Comparison of ENCODE assay signal across 21 mouse cellular contexts in the genomic region with DNA sequence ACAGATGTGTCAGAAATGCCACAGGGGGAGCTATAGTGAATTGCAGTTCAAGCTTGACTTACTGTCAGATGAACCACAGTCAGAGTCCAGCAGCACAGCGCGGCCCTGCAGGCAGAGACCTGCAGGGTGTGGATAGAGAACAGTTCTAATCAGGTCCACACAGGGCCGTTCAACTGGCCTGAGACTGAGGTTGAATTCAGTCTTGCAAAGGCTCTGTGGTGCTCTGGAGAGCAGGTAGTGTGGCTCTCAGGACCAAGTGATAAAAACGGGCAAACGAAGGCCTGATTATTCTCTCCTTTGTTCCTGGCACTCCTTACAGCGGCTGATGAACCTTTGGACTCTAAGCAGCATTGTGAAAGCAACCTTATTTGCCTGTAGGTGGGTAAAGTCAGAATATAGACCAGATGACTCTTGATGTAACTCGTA. TPM values are rescaled to one million over a fixed set of nuclear protein-coding genes. Genes with fewer than 3 reads are reported as not detected.
DNase-seq lines count a peak whose midpoint lies in the region; ATAC-seq and TF ChIP-seq lines count a peak whose summit lies in the region.
"Had no signal": no experiment of that assay in that cellular context is flagged by ENCODE, and none has a peak within 500 bp of the region (broad histone marks: within the 10 kb centered on the region; RNA-seq: fewer than 3 reads in every experiment).

No protein-coding gene starts in this region.

- TF ChIP-seq CTCF in midbrain, postnatal 0 days (IDR thresholded peaks at IDR 0.05), result 0 out of 2 replicates have a peak, but pooled peaks have one; percentile 1
- peak; percentile 54 for TF ChIP-seq CTCF in stomach, postnatal 0 days (IDR thresholded peaks at IDR 0.05; ENCODE audit: low read depth)
- no peak; the same call in 1 of the 2 replicates for TF ChIP-seq CTCF in left cerebral cortex, adult 2 months (IDR thresholded peaks at IDR 0.05)

- H3K36me3 ChIP-seq in midbrain, postnatal 0 days (ENCODE audit: insufficient read depth, low read length), result no peaks in the 10 kb centered on the region
- H3K36me3 ChIP-seq in midbrain, embryonic 15.5 days (replicated peaks), result no peaks in the 10 kb centered on the region
- H3K36me3 ChIP-seq in stomach, postnatal 0 days (ENCODE audit: control insufficient read depth, insufficient read depth, low read length), result no peaks in the 10 kb centered on the region

- H3K4me3 ChIP-seq in midbrain, postnatal 0 days (ENCODE audit: low read depth, low read length), result no peak overlapping the region
- H3K4me3 ChIP-seq in midbrain, embryonic 15.5 days, result no peak overlapping the region
- no peak overlapping the region for H3K4me3 ChIP-seq in stomach, postnatal 0 days (ENCODE audit: low read depth, low read length)
- no peak overlapping the region for H3K4me3 ChIP-seq in left cerebral cortex, adult 2 months
- H3K4me3 ChIP-seq: erythroblast, embryonic 14.5 days; forebrain, embryonic 13.5 days had no signal

- H3K27me3 ChIP-seq in midbrain, postnatal 0 days (ENCODE audit: insufficient read depth, low read length), result no peaks in the 10 kb centered on the region
- H3K27me3 ChIP-seq in midbrain, embryonic 15.5 days (replicated peaks), result no peaks in the 10 kb centered on the region
- no peaks in the 10 kb centered on the region for H3K27me3 ChIP-seq in stomach, postnatal 0 days (ENCODE audit: control insufficient read depth, insufficient read depth, low read length)
- H3K27me3 ChIP-seq: CH12.LX; forebrain, embryonic 13.5 days had no signal

- no peak overlapping the region for H3K4me2 ChIP-seq in midbrain, postnatal 0 days (ENCODE audit: low read depth, low read length, poor library complexity, severe bottlenecking)
- H3K4me2 ChIP-seq in midbrain, embryonic 15.5 days, result no peak overlapping the region
- H3K4me2 ChIP-seq in stomach, postnatal 0 days (replicated peaks; ENCODE audit: low read depth), result no peak overlapping the region
- H3K4me2 ChIP-seq: forebrain, embryonic 13.5 days; liver, embryonic 11.5 days had no signal

- no peak for TF ChIP-seq EP300 in stomach, postnatal 0 days (optimal IDR thresholded peaks at IDR 0.05)

- 86% methylated on average over 7 of the region's 7 CpGs for WGBS in midbrain, postnatal 0 days
- WGBS in midbrain, embryonic 15.5 days, result 84% methylated on average over 7 of the region's 7 CpGs
- WGBS in large intestine, adult 2 months, result 33% methylated on average over 7 of the region's 7 CpGs
- 69% methylated on average over 7 of the region's 7 CpGs for WGBS in stomach, postnatal 0 days

- H3K9me3 ChIP-seq in midbrain, postnatal 0 days (ENCODE audit: low read length), result no peaks in the 10 kb centered on the region
- H3K9me3 ChIP-seq in midbrain, embryonic 15.5 days, result no peaks in the 10 kb centered on the region
- no peaks in the 10 kb centered on the region for H3K9me3 ChIP-seq in stomach, postnatal 0 days (ENCODE audit: control insufficient read depth, low read length)
- H3K9me3 ChIP-seq: forebrain, embryonic 13.5 days had no signal

- H3K4me1 ChIP-seq in midbrain, postnatal 0 days (ENCODE audit: insufficient read depth, low read length), result no peaks in the 10 kb centered on the region
- H3K4me1 ChIP-seq in midbrain, embryonic 15.5 days, result no peaks in the 10 kb centered on the region
- H3K4me1 ChIP-seq in stomach, postnatal 0 days (replicated peaks; ENCODE audit: control insufficient read depth, insufficient read depth), result no peaks in the 10 kb centered on the region

- peak; percentile 17 for DNase-seq in kidney, adult 18-20 months
- no peak for DNase-seq in kidney, postnatal 10 days
- no peak for DNase-seq in midbrain, postnatal 0 days (ENCODE audit: low spot score)
- DNase-seq in large intestine, adult 2 months (ENCODE audit: low read depth, low spot score), result peak; percentile 72
- peak; percentile 74 for DNase-seq in stomach, postnatal 0 days (ENCODE audit: low spot score)
- no peak for DNase-seq in heart, postnatal 10 days
- no peak for DNase-seq in left cerebral cortex, adult 2 months (ENCODE audit: extremely low spot score in 1 of 2, low spot score in 2 of 2)
- DNase-seq: adrenal gland, adult 2 months; cerebellum, adult 8-10 months; gastrocnemius, postnatal 14 days; left cerebral cortex, postnatal 4 days; lung, adult 18-20 months; lung, postnatal 14 days; retina, postnatal 1 day; right cerebral cortex, postnatal 4 days; thymus, adult 2 months had no signal

- ATAC-seq in midbrain, postnatal 0 days (ENCODE audit: low FRiP score), result no peak
- no peak for ATAC-seq in midbrain, embryonic 15.5 days (replicated peaks)
- peak; percentile 95 for ATAC-seq in stomach, postnatal 0 days (ENCODE audit: low FRiP score, low TSS enrichment)
- ATAC-seq: forebrain, embryonic 13.5 days had no signal

- H3K27ac ChIP-seq in midbrain, postnatal 0 days (ENCODE audit: low read depth, low read length), result no peak overlapping the region
- no peak overlapping the region for H3K27ac ChIP-seq in midbrain, embryonic 15.5 days
- H3K27ac ChIP-seq in stomach, postnatal 0 days (replicated peaks), result no peak overlapping the region
- H3K27ac ChIP-seq in left cerebral cortex, adult 2 months, result no peak overlapping the region
- H3K27ac ChIP-seq: forebrain, embryonic 13.5 days had no signal

- H3K9ac ChIP-seq in midbrain, postnatal 0 days (replicated peaks; ENCODE audit: low read length, poor library complexity, severe bottlenecking), result no peak overlapping the region
- no peak overlapping the region for H3K9ac ChIP-seq in midbrain, embryonic 15.5 days
- no peak overlapping the region for H3K9ac ChIP-seq in stomach, postnatal 0 days (ENCODE audit: low read length)
- H3K9ac ChIP-seq: forebrain, embryonic 13.5 days had no signal

- intact Hi-C loops in heart, postnatal 10 days (cut with DNase I), result no loop called here
- intact Hi-C loops in left cerebral cortex, adult 2 months (cut with DNase I), result no loop called here

RNA-seq across cellular contexts. Expression of gene Tnik, which starts 48.1 kb away (rescaled TPM):
- 118 and 143 TPM in 2 replicates for total RNA-seq in midbrain, postnatal 0 days (2014; rRNA removed)
- polyA plus RNA-seq in midbrain, postnatal 0 days (2015; fragmentation: Nextera tagmentation; extraction: Ambion mirVana), result 51.1 and 58.2 TPM in 2 replicates
- polyA plus RNA-seq in midbrain, embryonic 15.5 days (2015; fragmentation: Nextera tagmentation; extraction: Ambion mirVana), result 74.3 and 88.8 TPM in 2 replicates
- 4.9 and 10.6 TPM in 2 replicates for polyA plus RNA-seq in large intestine, adult 2 months (2012; rRNA removed)
- polyA plus RNA-seq in stomach, postnatal 0 days (2015; fragmentation: Nextera tagmentation; extraction: Ambion mirVana), result 4.6 and 5.3 TPM in 2 replicates
- 10 to 100 TPM; 27.5 to 36.7 TPM for total RNA-seq in heart, postnatal 10 days (2021)
- total RNA-seq in left cerebral cortex, adult 2 months (2021), result 100 to 1,000 TPM; 205 to 221 TPM
- polyA plus RNA-seq: erythroblast, embryonic 14.5 days had no signal

Comparison
In these comparisons a context has a peak if more than half of its experiments do, and no peak if none do; other contexts are left out.
1. DNase-seq: peak in kidney, adult 18-20 months (single experiment), large intestine, adult 2 months (single experiment) and stomach, postnatal 0 days (single experiment); none in kidney, postnatal 10 days (single experiment), midbrain, postnatal 0 days (single experiment), heart, postnatal 10 days (0 of 2) and left cerebral cortex, adult 2 months (0 of 2).